Mouse (Mus musculus): ENCODE measurements at regions not wholly inside any gene's neighbourhood (a gene's known extent, or its start where the extent isn't known, plus 50 kb on each side); places are given as distances from the start of the nearest gene placed in this dataset.

DNA sequence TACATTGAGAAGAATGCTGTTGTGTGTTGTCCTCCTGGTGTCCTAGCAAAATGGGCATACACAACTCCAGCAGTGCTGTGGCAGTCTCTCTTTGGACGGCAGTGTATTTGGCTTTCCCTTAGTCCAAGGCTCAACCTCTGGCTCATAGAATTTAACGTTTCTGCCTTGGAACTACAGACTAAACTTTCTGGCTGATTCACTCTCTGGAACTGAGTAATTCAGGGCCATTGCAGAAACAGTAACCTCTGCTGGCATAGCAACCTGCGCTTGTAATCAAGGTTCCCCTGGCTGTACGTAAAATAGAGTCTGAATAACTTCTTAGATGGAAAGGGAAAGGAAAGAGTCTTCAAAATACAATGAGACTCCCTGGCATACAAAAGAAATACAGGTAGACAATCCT is 545.7 kb downstream of the Gsdmc2 start:
- H3K36me3 ChIP-seq (replicated peaks; ENCODE audit: control insufficient read depth, insufficient read depth, low read depth, low read length): no peaks in the 10 kb centered on the region
- H3K27ac ChIP-seq (replicated peaks; ENCODE audit: low read depth, low read length): no peak overlapping the region
- no peak overlapping the region for H3K9ac ChIP-seq (replicated peaks; ENCODE audit: low read length)
- 82% methylated on average over 4 of the region's 4 CpGs for WGBS
- H3K27me3 ChIP-seq (ENCODE audit: control insufficient read depth, insufficient read depth, low read length): no peaks in the 10 kb centered on the region
- DNase-seq (ENCODE audit: low spot score): no peak
- no peaks in the 10 kb centered on the region for H3K4me1 ChIP-seq (ENCODE audit: control insufficient read depth, insufficient read depth, low read length)
- ATAC-seq (replicated peaks; ENCODE audit: insufficient number of reproducible peaks, low FRiP score, low TSS enrichment, low read depth): no peak
- H3K4me2 ChIP-seq (ENCODE audit: low read depth, low read length): no peak overlapping the region
- H3K9me3 ChIP-seq (replicated peaks; ENCODE audit: control insufficient read depth, low read length): no peaks in the 10 kb centered on the region
- no peak overlapping the region for H3K4me3 ChIP-seq (ENCODE audit: low read depth, low read length)

DNA sequence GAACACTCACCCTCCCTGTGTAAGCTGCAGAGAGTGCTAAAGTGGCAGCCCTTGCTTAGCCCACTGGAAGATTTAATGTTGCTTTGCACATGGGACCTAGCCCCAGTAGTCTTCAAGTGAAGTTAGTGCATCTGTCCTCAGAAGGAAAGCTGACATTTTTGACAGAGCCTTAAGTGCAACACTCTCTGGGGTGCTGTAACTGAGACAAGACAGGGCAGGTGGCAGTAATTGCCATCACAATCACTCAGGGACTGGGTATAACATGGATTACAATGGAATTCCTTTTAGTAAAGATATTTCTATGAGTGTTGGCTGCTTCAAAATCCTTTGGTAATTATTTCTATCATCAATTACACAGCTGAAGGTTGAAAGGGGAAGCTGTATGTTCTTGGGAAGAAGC is 556.4 kb downstream of the Gsdmc2 start:
- no peaks in the 10 kb centered on the region for H3K9me3 ChIP-seq (replicated peaks; ENCODE audit: control insufficient read depth, low read length)
- H3K4me2 ChIP-seq (ENCODE audit: low read depth, low read length): no peak overlapping the region
- DNase-seq (ENCODE audit: low spot score) (peak; percentile 7), ATAC-seq (replicated peaks; ENCODE audit: insufficient number of reproducible peaks, low FRiP score, low TSS enrichment, low read depth) (no peak)
- H3K27me3 ChIP-seq (ENCODE audit: control insufficient read depth, insufficient read depth, low read length): no peaks in the 10 kb centered on the region
- H3K36me3 ChIP-seq (replicated peaks; ENCODE audit: control insufficient read depth, insufficient read depth, low read depth, low read length): no peaks in the 10 kb centered on the region
- H3K27ac ChIP-seq (replicated peaks; ENCODE audit: low read depth, low read length): no peak overlapping the region
- no peak overlapping the region for H3K9ac ChIP-seq (replicated peaks; ENCODE audit: low read length)
- no peak overlapping the region for H3K4me3 ChIP-seq (ENCODE audit: low read depth, low read length)
- no peaks in the 10 kb centered on the region for H3K4me1 ChIP-seq (ENCODE audit: control insufficient read depth, insufficient read depth, low read length)

DNA sequence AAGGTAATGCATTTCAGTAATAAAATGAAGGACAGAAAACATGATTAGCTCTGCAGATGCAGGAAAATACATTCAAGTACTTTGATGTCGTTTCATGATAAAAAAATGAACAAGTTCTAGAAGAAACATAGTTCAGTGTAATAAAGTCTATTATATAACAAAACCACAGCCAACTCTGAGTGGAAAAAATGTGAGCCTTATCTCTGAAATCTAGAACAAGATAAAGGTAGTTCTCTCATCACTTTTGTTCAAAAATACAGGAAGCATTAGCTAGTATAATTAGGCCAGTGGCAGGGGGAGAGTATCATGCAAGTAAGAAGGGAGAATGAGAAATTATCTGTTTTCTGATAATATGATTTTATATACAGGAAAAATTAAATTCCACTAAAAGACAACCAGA is 559.0 kb downstream of the Gsdmc2 start:
- Histone ChIP-seq H3K9me3 (replicated peaks; ENCODE audit: control insufficient read depth, low read length) (no peaks in the 10 kb centered on the region), H3K27ac (replicated peaks; ENCODE audit: low read depth, low read length) (no peak overlapping the region), H3K4me1 (ENCODE audit: control insufficient read depth, insufficient read depth, low read length) (no peaks in the 10 kb centered on the region), H3K9ac (replicated peaks; ENCODE audit: low read length) (no peak overlapping the region), H3K4me2 (ENCODE audit: low read depth, low read length) (no peak overlapping the region), H3K36me3 (replicated peaks; ENCODE audit: control insufficient read depth, insufficient read depth, low read depth, low read length) (no peaks in the 10 kb centered on the region), H3K27me3 (ENCODE audit: control insufficient read depth, insufficient read depth, low read length) (no peaks in the 10 kb centered on the region), H3K4me3 (ENCODE audit: low read depth, low read length) (no peak overlapping the region)
- DNase-seq (ENCODE audit: low spot score) (no peak), ATAC-seq (replicated peaks; ENCODE audit: insufficient number of reproducible peaks, low FRiP score, low TSS enrichment, low read depth) (no peak)
- 85% methylated on average over 1 of the region's 1 CpGs for WGBS

DNA sequence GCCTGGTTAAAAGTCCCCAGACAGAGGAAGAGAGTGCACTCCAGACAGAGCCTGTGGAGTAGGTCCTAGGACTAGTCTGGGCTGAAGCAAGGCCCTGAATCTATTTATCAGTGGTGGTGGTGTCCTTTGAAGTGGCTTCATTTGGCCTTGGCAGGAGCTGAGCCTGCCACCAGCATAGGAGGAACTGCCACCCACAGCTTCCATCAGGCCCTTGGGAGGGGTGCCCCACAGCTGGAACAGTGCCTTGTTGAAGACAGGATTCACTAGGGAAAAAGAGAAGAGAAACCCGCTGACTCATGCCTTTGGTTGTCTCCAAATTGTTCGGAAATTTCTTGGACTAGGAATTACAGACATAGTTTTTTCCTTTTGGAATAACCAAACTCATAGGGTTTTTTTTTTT is 574.6 kb downstream of the Gsdmc2 start:
- Histone ChIP-seq H3K27ac (replicated peaks; ENCODE audit: low read depth, low read length) (no peak overlapping the region), H3K4me1 (ENCODE audit: control insufficient read depth, insufficient read depth, low read length) (no peaks in the 10 kb centered on the region), H3K4me3 (ENCODE audit: low read depth, low read length) (no peak overlapping the region), H3K9ac (replicated peaks; ENCODE audit: low read length) (no peak overlapping the region), H3K4me2 (ENCODE audit: low read depth, low read length) (no peak overlapping the region), H3K36me3 (replicated peaks; ENCODE audit: control insufficient read depth, insufficient read depth, low read depth, low read length) (no peaks in the 10 kb centered on the region), H3K27me3 (ENCODE audit: control insufficient read depth, insufficient read depth, low read length) (no peaks in the 10 kb centered on the region), H3K9me3 (replicated peaks; ENCODE audit: control insufficient read depth, low read length) (no peaks in the 10 kb centered on the region)
- no peak for DNase-seq (ENCODE audit: low spot score)
- 96% methylated on average over 2 of the region's 2 CpGs for WGBS
- no peak for ATAC-seq (replicated peaks; ENCODE audit: insufficient number of reproducible peaks, low FRiP score, low TSS enrichment, low read depth)

DNA sequence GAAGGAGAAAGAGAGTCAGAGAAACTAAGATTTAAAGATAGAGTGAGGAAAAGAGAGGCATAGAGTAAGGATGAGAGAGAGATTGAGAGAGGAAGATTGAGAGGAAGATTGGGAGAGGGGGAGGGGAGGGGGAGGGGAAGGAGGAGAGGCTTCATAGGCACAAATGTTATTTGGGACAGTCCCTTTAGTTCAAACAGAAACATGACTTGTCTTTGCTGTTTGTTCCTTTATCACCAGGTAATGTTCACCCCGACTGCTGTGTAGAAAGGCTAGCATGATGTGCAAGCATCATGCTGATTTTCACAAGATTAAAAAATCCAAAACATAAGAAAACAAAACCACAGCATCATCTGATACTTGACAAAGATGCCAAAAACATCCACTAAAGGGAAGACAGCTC is 579.1 kb downstream of the Gsdmc2 start:
- H3K9me3 ChIP-seq (replicated peaks; ENCODE audit: control insufficient read depth, low read length): no peaks in the 10 kb centered on the region
- no peak overlapping the region for H3K9ac ChIP-seq (replicated peaks; ENCODE audit: low read length)
- H3K27me3 ChIP-seq (ENCODE audit: control insufficient read depth, insufficient read depth, low read length): no peaks in the 10 kb centered on the region
- no peak overlapping the region for H3K4me2 ChIP-seq (ENCODE audit: low read depth, low read length)
- no peak for ATAC-seq (replicated peaks; ENCODE audit: insufficient number of reproducible peaks, low FRiP score, low TSS enrichment, low read depth)
- H3K36me3 ChIP-seq (replicated peaks; ENCODE audit: control insufficient read depth, insufficient read depth, low read depth, low read length): no peaks in the 10 kb centered on the region
- 91% methylated on average over 1 of the region's 1 CpGs for WGBS
- H3K4me3 ChIP-seq (ENCODE audit: low read depth, low read length): no peak overlapping the region
- no peak overlapping the region for H3K27ac ChIP-seq (replicated peaks; ENCODE audit: low read depth, low read length)
- H3K4me1 ChIP-seq (ENCODE audit: control insufficient read depth, insufficient read depth, low read length): no peaks in the 10 kb centered on the region
- no peak for DNase-seq (ENCODE audit: low spot score)

DNA sequence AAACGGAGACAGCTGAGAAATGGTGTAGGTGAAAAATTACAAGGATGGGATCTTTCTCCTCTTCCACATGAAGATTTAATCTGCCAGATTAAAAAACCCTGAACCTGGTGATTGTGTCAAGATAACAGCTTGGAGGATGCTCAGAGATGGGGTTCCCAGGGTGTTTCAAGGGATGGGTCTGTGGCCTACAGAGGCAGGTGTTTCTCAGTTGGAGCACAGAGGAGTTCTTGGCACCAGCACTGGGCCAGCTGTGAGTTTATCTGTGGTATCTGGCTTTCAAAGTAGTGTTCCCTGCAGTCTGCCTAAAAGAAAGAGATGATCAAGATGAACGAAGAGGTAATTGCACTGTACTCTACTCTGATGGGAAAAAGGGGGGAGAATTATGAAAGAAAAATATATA is 589.2 kb downstream of the Gsdmc2 start:
- Histone ChIP-seq H3K27me3 (ENCODE audit: control insufficient read depth, insufficient read depth, low read length) (no peaks in the 10 kb centered on the region), H3K4me1 (ENCODE audit: control insufficient read depth, insufficient read depth, low read length) (no peaks in the 10 kb centered on the region), H3K4me3 (ENCODE audit: low read depth, low read length) (no peak overlapping the region), H3K4me2 (ENCODE audit: low read depth, low read length) (no peak overlapping the region), H3K36me3 (replicated peaks; ENCODE audit: control insufficient read depth, insufficient read depth, low read depth, low read length) (no peaks in the 10 kb centered on the region), H3K9ac (replicated peaks; ENCODE audit: low read length) (no peak overlapping the region), H3K27ac (replicated peaks; ENCODE audit: low read depth, low read length) (no peak overlapping the region), H3K9me3 (replicated peaks; ENCODE audit: control insufficient read depth, low read length) (no peaks in the 10 kb centered on the region)
- ATAC-seq (replicated peaks; ENCODE audit: insufficient number of reproducible peaks, low FRiP score, low TSS enrichment, low read depth) (no peak), DNase-seq (ENCODE audit: low spot score) (no peak)
- WGBS: 82% methylated on average over 2 of the region's 2 CpGs

DNA sequence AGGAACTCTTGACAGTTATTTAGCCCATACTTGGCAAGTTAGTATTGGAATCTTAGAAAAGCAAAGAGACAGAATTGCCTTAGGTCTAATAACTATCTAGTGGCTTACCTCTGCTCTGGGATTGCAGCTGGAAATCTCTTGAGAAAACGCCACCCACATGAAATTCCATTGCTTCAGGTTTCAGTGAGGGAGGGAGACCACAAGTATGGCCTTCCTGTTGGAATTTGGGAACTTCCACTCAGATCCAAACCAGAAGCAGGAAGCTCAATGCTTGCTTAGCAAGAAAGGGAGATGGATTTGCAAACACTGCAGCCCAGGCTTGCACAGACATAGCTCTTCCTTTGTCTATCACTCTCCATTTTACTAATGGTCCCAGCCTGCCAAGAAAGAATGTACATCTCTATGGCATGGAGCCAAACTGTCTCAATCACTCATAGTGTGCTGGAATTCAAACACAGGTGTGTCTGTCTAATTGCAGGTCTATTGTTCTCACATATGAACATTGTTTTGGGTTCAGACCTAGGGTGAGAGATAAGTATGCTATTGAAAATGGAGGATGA is 592.1 kb downstream of the Gsdmc2 start:
- H3K27me3 ChIP-seq (ENCODE audit: control insufficient read depth, insufficient read depth, low read length): no peaks in the 10 kb centered on the region
- no peak overlapping the region for H3K9ac ChIP-seq (replicated peaks; ENCODE audit: low read length)
- H3K36me3 ChIP-seq (replicated peaks; ENCODE audit: control insufficient read depth, insufficient read depth, low read depth, low read length): no peaks in the 10 kb centered on the region
- 65% methylated on average over 1 of the region's 1 CpGs for WGBS
- no peaks in the 10 kb centered on the region for H3K4me1 ChIP-seq (ENCODE audit: control insufficient read depth, insufficient read depth, low read length)
- no peak overlapping the region for H3K4me2 ChIP-seq (ENCODE audit: low read depth, low read length)
- no peak for ATAC-seq (replicated peaks; ENCODE audit: insufficient number of reproducible peaks, low FRiP score, low TSS enrichment, low read depth)
- no peak overlapping the region for H3K4me3 ChIP-seq (ENCODE audit: low read depth, low read length)
- no peak overlapping the region for H3K27ac ChIP-seq (replicated peaks; ENCODE audit: low read depth, low read length)
- peak; percentile 15 for DNase-seq (ENCODE audit: low spot score)
- no peaks in the 10 kb centered on the region for H3K9me3 ChIP-seq (replicated peaks; ENCODE audit: control insufficient read depth, low read length)

DNA sequence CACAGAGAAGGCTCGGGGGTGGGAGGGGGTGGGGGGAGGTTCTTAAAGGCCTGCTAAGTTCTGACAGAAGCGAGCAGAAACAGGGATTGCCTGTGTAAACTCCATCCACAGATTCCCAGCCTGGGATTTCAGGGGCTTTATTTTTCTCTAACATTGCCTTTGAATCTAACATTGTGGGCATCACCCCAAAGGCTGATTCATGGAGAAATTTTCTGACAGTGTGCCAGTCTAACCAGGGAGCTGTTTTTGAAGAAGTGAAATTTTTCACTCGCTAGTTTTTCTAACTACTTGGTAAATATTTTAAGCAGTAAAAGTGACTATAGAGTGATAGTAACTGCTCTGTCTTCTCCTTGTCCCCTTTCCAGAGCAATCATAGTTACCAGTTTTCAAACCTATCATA is 606.4 kb downstream of the Gsdmc2 start:
- H3K27me3 ChIP-seq (ENCODE audit: control insufficient read depth, insufficient read depth, low read length): no peaks in the 10 kb centered on the region
- no peaks in the 10 kb centered on the region for H3K9me3 ChIP-seq (replicated peaks; ENCODE audit: control insufficient read depth, low read length)
- H3K9ac ChIP-seq (replicated peaks; ENCODE audit: low read length): no peak overlapping the region
- no peak overlapping the region for H3K4me3 ChIP-seq (ENCODE audit: low read depth, low read length)
- no peak overlapping the region for H3K27ac ChIP-seq (replicated peaks; ENCODE audit: low read depth, low read length)
- no peaks in the 10 kb centered on the region for H3K36me3 ChIP-seq (replicated peaks; ENCODE audit: control insufficient read depth, insufficient read depth, low read depth, low read length)
- no peaks in the 10 kb centered on the region for H3K4me1 ChIP-seq (ENCODE audit: control insufficient read depth, insufficient read depth, low read length)
- DNase-seq (ENCODE audit: low spot score): no peak
- WGBS: 68% methylated on average over 3 of the region's 3 CpGs
- ATAC-seq (replicated peaks; ENCODE audit: insufficient number of reproducible peaks, low FRiP score, low TSS enrichment, low read depth): no peak
- no peak overlapping the region for H3K4me2 ChIP-seq (ENCODE audit: low read depth, low read length)

All from embryonic facial prominence, embryonic 11.5 days (tissue).